Mouse (Mus musculus): ENCODE measurements around the gene Gm8909. TPM values are rescaled to one million over a fixed set of nuclear protein-coding genes. Genes with fewer than 3 reads are reported as not detected.

Gene Gm8909
- polyA plus RNA-seq (2015; fragmentation: Nextera tagmentation; extraction: Ambion mirVana) = 1.2 and 2.2 TPM in 2 replicates

DNA sequence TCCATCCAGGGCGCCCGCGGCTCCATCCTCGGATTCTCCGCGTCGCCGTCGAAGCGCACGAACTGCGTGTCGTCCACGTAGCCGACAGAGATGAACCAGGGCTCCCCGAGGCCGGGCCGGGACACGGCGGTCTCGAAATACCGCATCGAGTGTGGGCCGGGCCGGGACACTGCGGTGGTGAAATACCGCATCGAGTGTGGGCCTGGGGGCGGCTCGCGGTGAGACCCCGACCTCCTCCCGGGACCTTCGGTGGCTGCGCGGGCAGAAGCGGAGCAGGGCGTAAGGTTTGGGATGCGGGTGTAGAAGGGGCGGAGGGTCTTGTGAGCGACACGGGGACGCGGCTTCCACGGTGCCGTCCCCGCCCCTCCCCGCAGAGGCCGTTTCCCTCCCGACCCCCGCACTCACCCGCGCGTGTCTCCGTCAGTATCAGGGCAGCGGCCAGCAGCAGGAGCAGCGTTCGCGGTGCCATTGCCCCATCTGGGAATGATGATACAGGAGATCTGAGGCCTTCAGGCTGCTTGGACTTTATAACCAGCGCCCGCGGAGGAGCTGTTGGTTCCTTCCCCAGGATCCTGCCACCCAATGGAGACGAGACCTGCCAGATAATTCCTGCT, at the start of gene Gm8909:
Gene Gm8909, minus strand, starts transcription at position 499 of the 614 bp plus-strand sequence.
- Histone ChIP-seq H3K9ac (peak within 1 kb of the TSS; percentile 20; the same call in 1 of the 2 replicates), H3K27ac (no peak within 1 kb of the TSS), H3K4me1 (replicated peaks) (0 out of 2 replicates have a peak, but pooled peaks cover 5% of the 10 kb centered on the region), H3K27me3 (replicated peaks) (peaks cover 53% of the 10 kb centered on the region), H3K4me2 (replicated peaks) (peak within 1 kb of the TSS; percentile 66), H3K36me3 (no peaks in the 10 kb centered on the region), H3K4me3 (replicated peaks) (peak within 1 kb of the TSS; percentile 44), H3K9me3 (no peaks in the 10 kb centered on the region)
- WGBS = 3% methylated on average over 57 of the region's 63 CpGs
- peak; percentile 77 for ATAC-seq

DNA sequence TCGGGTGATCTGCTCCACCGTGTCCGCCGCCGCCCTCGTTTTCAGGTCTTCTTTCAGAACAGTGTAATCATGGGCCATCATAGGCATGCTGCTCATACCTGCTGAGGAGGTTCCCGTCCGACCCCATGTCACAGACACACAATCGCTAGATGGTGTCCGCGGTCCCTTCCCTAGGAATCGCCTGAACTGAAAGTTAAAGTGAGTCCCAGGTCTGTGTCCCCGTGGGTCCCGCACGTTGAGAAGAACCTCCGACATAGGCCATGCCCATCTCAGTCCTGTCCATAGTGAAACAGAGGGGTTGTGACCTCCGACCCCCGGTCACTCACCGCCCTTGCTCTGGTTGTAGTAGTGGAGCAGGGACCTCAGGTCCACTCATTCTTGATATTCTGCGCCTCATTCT, 47.2 kb upstream of the Gm8909 start:
- Histone ChIP-seq H3K4me3 (replicated peaks) (no peak overlapping the region), H3K4me2 (replicated peaks) (no peak overlapping the region), H3K27me3 (replicated peaks) (peaks cover 55% of the 10 kb centered on the region), H3K36me3 (no peaks in the 10 kb centered on the region), H3K27ac (no peak overlapping the region), H3K9ac (no peak overlapping the region), H3K9me3 (no peaks in the 10 kb centered on the region), H3K4me1 (replicated peaks) (no peaks in the 10 kb centered on the region)
- ATAC-seq = no peak
- 5% methylated on average over 20 of the region's 20 CpGs for WGBS

DNA sequence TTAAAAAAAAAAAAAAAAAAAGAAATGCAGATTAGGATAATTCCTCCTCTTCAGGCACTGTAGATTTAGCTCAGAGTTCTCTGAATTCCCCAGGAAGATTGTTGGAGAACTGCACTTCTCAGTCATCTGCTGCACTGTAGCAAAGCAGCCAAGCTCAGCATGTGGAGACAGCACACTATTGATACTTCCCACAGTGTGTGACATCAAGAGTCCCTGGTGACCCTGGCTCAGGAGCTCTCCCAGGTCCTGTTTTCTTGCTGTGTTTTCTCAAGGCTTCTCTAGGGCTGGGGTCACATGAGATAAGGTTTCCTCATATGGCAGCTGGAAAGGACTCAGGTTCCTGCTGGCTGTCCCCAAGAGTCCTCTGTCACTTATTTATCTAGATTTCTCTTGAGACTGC, 38.5 kb upstream of the Gm8909 start:
- Histone ChIP-seq H3K9me3 (no peaks in the 10 kb centered on the region), H3K9ac (no peak overlapping the region), H3K4me1 (replicated peaks) (peaks cover 10% of the 10 kb centered on the region; the same call in 1 of the 2 replicates), H3K4me3 (replicated peaks) (no peak overlapping the region), H3K4me2 (replicated peaks) (no peak overlapping the region), H3K36me3 (no peaks in the 10 kb centered on the region), H3K27me3 (replicated peaks) (peaks cover 47% of the 10 kb centered on the region), H3K27ac (no peak overlapping the region)
- ATAC-seq = no peak

DNA sequence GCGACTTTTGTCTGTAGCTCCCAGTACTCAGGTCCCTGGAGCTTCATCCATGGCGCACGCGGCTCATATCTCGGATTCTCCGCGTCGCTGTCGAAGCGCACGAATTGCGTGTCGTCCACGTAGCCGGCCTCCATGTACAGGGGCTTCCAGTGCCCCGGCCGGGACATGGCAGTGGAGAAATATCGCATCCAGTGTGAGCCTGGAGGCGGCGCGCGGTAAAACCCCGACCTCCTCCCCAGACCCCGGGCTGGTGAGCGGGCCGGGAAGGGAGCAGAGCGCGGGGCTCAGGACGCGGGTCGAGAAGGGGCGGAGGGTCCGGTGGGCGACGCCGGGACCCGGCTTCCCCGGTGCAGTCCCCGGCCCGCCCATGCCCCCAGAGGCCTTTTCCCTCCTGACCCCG, 37.5 kb upstream of the Gm8909 start:
- peak overlapping the region; percentile 65 for H3K4me2 ChIP-seq (replicated peaks)
- WGBS = 2% methylated on average over 41 of the region's 41 CpGs
- peaks cover 43% of the 10 kb centered on the region for H3K27me3 ChIP-seq (replicated peaks)
- no peak overlapping the region for H3K27ac ChIP-seq
- no peaks in the 10 kb centered on the region for H3K36me3 ChIP-seq
- H3K4me1 ChIP-seq (replicated peaks) = peaks cover 10% of the 10 kb centered on the region; the same call in 1 of the 2 replicates
- H3K4me3 ChIP-seq (replicated peaks) = peak overlapping the region; percentile 34
- no peaks in the 10 kb centered on the region for H3K9me3 ChIP-seq
- peak; percentile 51; the same call in 1 of the 2 replicates for ATAC-seq
- H3K9ac ChIP-seq = no peak overlapping the region

DNA sequence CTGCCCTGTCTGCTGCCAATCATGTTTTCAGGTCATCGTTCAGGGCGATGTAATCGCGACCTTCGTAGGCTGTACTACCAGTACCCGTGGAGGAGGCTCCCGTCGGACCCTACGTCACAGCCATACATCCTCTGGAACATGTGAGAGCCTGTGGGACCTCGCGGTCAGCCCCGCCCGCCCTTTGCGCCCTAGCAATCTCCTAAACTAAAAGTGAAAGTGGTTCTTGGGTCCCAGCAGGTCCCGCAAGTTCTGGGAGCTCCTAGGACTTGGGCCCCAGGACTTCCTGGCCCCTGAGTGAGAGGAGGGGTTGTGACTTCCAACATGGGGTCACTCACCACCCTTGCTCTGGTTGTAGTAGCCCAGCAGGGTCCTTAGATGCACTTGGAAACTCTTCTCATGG, 37.1 kb upstream of the Gm8909 start:
- peak; percentile 55 for ATAC-seq
- no peaks in the 10 kb centered on the region for H3K9me3 ChIP-seq
- no peaks in the 10 kb centered on the region for H3K36me3 ChIP-seq
- no peak overlapping the region for H3K27ac ChIP-seq
- H3K4me1 ChIP-seq (replicated peaks) = peaks cover 10% of the 10 kb centered on the region; the same call in 1 of the 2 replicates
- H3K27me3 ChIP-seq (replicated peaks) = peaks cover 40% of the 10 kb centered on the region
- H3K4me3 ChIP-seq (replicated peaks) = peak overlapping the region; percentile 34
- H3K4me2 ChIP-seq (replicated peaks) = peak overlapping the region; percentile 65
- WGBS = 2% methylated on average over 15 of the region's 15 CpGs
- H3K9ac ChIP-seq = no peak overlapping the region

DNA sequence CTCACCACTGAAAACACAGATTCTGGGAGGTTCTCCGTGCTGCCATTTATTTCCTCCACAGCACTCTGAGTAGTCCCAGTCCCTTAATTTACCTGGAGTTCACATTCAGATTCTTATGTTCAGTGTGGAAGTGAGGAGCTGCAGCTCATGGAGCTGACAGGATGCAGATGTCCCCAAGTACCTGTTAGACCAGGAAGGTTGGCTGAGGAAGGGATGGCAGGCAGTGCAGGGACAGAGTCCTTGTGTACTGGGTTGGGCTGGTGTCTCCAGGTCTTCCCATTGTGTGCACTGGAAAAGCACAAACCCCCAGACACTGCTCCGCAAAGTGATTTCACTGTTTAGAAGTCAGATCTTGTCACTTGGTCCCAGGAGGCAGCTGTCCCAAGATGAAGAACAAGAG, 33.5 kb upstream of the Gm8909 start:
- H3K27ac ChIP-seq = no peak overlapping the region
- no peak overlapping the region for H3K4me3 ChIP-seq (replicated peaks)
- no peaks in the 10 kb centered on the region for H3K36me3 ChIP-seq
- H3K4me1 ChIP-seq (replicated peaks) = peaks cover 10% of the 10 kb centered on the region; the same call in 1 of the 2 replicates
- no peak overlapping the region for H3K4me2 ChIP-seq (replicated peaks)
- no peaks in the 10 kb centered on the region for H3K9me3 ChIP-seq
- H3K27me3 ChIP-seq (replicated peaks) = peaks cover 29% of the 10 kb centered on the region
- H3K9ac ChIP-seq = no peak overlapping the region
- 89% methylated on average over 2 of the region's 2 CpGs for WGBS
- no peak for ATAC-seq

DNA sequence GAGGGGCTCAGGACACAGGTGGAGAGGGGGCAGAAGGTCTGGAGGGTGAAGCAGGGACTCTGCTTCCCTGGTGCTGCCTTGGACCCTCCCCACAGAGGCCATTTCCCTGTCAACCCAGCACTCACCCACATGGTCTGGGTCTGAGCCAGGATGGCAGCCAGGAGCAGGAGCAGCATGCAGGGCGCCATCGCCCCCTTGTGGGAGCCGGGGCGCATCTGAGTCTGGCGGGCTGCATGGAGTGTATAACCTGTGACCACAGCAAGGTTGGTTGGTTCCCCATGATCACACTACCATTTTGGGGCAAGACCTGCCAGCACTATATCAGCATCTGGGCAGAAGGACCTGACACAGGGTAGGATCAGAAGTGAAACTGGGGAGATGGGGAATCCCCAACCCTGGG, 30.0 kb upstream of the Gm8909 start:
- Histone ChIP-seq H3K27me3 (replicated peaks) (peaks cover 10% of the 10 kb centered on the region), H3K36me3 (no peaks in the 10 kb centered on the region), H3K9ac (no peak overlapping the region), H3K9me3 (no peaks in the 10 kb centered on the region), H3K27ac (no peak overlapping the region), H3K4me3 (replicated peaks) (no peak overlapping the region), H3K4me2 (replicated peaks) (no peak overlapping the region), H3K4me1 (replicated peaks) (no peaks in the 10 kb centered on the region)
- no peak; the same call in 1 of the 2 replicates for ATAC-seq
- 10% methylated on average over 5 of the region's 5 CpGs for WGBS

DNA sequence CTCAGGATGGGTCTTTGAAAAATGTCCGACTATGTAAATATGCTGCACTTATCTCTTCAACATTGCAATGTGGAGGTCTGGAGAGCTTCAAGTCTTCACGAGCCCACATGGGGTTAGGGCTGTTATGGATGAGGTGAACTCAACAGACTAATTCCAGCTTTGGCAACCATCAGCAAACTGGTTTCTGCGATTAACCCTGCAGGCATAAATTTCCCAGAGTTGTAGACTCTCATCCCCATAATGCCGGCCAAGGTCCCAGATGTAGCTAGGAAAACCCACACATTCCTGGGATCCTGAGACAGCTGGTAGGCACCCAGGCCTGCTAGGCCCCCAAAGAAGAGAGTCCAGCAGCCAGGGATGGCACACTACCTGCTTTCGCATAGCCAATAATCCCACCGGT, 26.1 kb upstream of the Gm8909 start:
- H3K27ac ChIP-seq = no peak overlapping the region
- no peak overlapping the region for H3K9ac ChIP-seq
- no peak overlapping the region for H3K4me2 ChIP-seq (replicated peaks)
- H3K4me1 ChIP-seq (replicated peaks) = no peaks in the 10 kb centered on the region
- no peak for ATAC-seq
- H3K9me3 ChIP-seq = no peaks in the 10 kb centered on the region
- peaks cover 4% of the 10 kb centered on the region for H3K27me3 ChIP-seq (replicated peaks)
- no peaks in the 10 kb centered on the region for H3K36me3 ChIP-seq
- H3K4me3 ChIP-seq (replicated peaks) = no peak overlapping the region
- WGBS = 59% methylated on average over 6 of the region's 6 CpGs

DNA sequence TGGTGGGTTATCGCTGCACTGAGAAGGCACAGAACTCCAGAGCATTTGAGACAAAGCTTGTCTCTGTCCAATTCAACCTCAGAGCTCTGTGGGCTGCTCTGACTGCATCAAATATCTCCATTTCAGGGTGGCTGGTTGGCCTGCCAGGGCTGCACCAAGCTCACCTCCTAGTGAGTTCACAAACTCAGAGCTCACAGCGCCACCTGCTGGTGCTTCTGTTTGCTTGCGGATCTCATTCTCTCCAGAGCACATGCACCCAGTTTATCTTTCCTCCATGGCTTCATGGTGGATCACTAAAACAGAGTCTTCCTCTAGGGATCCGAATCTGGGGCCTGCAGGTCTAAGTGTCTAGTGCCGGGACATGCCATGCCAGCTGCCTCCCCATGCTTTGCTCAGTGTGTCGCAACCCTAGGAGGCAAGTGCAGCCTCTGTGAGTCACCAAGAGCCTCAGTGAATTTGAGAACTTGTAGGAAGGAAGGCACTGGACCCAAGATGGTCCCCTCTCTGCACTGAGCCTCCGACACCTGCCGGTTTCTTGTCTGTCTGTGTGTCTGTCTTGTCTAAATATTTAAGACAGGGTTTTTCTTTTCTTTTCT, 25.3 kb upstream of the Gm8909 start:
- Histone ChIP-seq H3K9ac (no peak overlapping the region), H3K9me3 (no peaks in the 10 kb centered on the region), H3K36me3 (no peaks in the 10 kb centered on the region), H3K4me1 (replicated peaks) (no peaks in the 10 kb centered on the region), H3K27me3 (replicated peaks) (peaks cover 7% of the 10 kb centered on the region), H3K4me3 (replicated peaks) (no peak overlapping the region), H3K27ac (no peak overlapping the region), H3K4me2 (replicated peaks) (no peak overlapping the region)
- 0 out of 2 replicates have a peak, but pooled peaks have one; percentile 23 for ATAC-seq
- 30% methylated on average over 8 of the region's 8 CpGs for WGBS

DNA sequence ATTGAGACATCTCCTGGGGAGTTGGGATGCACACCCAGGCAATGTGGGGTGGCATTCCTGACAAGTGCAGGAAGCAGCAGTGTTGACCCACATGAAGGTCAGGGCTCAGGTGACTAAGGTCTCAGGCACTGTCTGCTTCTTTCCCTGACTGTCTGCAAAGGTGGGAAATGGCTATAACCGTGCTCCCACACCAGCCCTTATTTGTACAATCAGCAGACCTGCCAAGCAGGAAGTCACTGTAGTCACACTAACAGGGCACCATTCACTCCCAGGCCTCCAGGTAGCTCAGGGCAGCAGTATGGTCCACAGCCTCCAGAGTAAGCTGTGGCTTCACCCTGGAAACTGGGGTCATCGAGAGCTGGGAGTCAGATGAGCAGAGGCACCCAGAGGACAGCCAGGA, 24.0 kb upstream of the Gm8909 start:
- Histone ChIP-seq H3K9me3 (no peaks in the 10 kb centered on the region), H3K27ac (no peak overlapping the region), H3K9ac (no peak overlapping the region), H3K4me3 (replicated peaks) (no peak overlapping the region), H3K27me3 (replicated peaks) (peaks cover 7% of the 10 kb centered on the region), H3K4me2 (replicated peaks) (no peak overlapping the region), H3K36me3 (no peaks in the 10 kb centered on the region), H3K4me1 (replicated peaks) (no peaks in the 10 kb centered on the region)
- no peak for ATAC-seq
- 54% methylated on average over 2 of the region's 2 CpGs for WGBS

DNA sequence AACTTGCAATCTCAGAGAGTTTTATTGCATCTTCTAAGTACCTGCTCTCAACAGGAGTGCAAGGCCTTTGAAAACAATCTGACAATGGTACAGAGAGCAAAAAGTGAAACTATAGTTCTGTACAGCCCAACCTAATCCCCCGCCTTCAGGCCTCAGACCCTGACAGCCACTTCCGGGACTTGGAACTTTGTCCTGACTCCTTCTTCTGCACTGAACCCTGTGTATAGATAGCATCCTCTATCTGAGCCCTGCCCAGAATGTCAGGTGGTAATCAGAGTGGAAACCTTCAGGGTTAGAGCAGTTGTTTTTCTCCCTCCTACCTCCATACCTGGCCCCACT, 21.8 kb upstream of the Gm8909 start, which contains the start of gene H2-T3:
Gene H2-T3, minus strand, starts transcription at position 119 of the 339 bp plus-strand sequence.
- Histone ChIP-seq H3K27ac (peak within 1 kb of the TSS; percentile 81), H3K9ac (peak within 1 kb of the TSS; percentile 26; the same call in 1 of the 2 replicates), H3K4me2 (replicated peaks) (peak within 1 kb of the TSS; percentile 49), H3K9me3 (no peaks in the 10 kb centered on the region), H3K27me3 (replicated peaks) (peaks cover 7% of the 10 kb centered on the region), H3K4me1 (replicated peaks) (no peaks in the 10 kb centered on the region), H3K36me3 (no peaks in the 10 kb centered on the region), H3K4me3 (replicated peaks) (peak within 1 kb of the TSS; percentile 25)
- 37% methylated on average over 2 of the region's 2 CpGs for WGBS
- ATAC-seq = peak; percentile 92

DNA sequence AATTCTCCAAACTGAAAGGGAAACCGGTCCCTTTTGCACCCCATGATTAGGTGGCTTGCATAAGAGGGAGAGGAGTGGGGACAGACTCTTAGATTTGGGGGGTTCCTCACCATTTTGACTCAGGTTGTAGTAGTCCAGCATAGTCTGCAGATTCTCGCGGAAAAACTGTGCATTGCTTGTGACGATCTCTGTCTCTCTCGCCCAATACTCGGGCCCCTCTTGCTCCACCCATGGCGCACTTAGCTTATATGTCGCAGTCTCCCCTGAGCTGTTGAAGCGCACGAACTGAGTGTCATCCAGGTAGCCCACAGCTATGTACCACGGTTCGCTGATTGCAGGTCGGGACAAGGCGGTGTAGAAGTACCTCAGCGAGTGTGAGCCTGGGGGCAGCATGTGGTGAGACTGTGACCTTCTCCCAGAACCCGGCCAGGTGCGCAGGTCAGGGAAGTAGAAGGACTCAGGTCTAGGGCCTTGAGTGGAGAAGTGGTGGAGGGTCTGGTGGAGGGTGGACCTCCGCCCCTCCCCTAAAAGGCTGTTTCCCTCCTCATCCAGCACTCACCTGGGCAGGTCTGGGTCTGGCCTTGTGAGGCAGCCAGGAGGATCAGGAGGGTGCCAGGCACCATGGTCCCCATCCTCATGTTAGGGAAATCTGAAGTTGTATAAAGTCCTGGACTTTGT, 21.3 kb upstream of the Gm8909 start:
- Histone ChIP-seq H3K27ac (peak overlapping the region; percentile 81), H3K4me3 (replicated peaks) (peak overlapping the region; percentile 25), H3K36me3 (no peaks in the 10 kb centered on the region), H3K9me3 (no peaks in the 10 kb centered on the region), H3K4me1 (replicated peaks) (no peaks in the 10 kb centered on the region), H3K27me3 (replicated peaks) (peaks cover 7% of the 10 kb centered on the region), H3K9ac (peak overlapping the region; percentile 26; the same call in 1 of the 2 replicates), H3K4me2 (replicated peaks) (peak overlapping the region; percentile 49)
- 28% methylated on average over 18 of the region's 18 CpGs for WGBS
- ATAC-seq = peak; percentile 67

All from intestine, embryonic 15.5 days (tissue).